ENCODE assay signal across 30 mouse cellular contexts in the genomic region with DNA sequence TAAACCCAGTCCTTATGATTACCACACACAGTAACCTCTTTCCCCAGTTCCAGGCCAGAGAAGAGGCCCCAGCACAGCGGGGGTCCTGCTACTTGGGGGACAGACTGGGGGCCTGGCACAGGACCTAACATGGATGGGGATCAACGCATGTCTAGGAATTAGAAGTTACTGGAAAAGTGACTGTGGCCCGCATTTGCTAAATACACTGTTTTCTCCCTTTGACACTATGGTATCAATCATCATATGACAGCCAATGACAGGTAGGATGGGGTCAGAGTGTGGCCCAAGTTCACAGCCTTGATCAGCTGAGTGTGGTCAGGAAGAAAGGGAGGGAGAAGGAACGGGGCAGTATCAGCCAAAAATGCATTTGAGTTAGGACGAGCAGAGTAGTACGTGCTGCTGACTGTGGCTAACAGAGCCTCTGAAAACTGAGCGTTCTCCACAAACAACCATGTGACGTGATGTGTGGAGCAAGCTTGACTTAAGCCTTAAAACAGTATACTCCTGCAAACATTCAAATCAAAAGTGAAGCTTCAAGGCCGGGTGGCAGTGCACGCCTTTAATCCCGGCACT. TPM values are rescaled to one million over a fixed set of nuclear protein-coding genes. Genes with fewer than 3 reads are reported as not detected.
DNase-seq lines count a peak whose midpoint lies in the region; ATAC-seq and TF ChIP-seq lines count a peak whose summit lies in the region.
"Had no signal": no experiment of that assay in that cellular context is flagged by ENCODE, and none has a peak within 500 bp of the region (broad histone marks: within the 10 kb centered on the region; RNA-seq: fewer than 3 reads in every experiment).

No protein-coding gene starts in this region.

- H3K4me1 ChIP-seq in hindbrain, embryonic 10.5 days (replicated peaks), result peaks cover 96% of the 10 kb centered on the region
- H3K4me1 ChIP-seq in hindbrain, postnatal 0 days (ENCODE audit: insufficient read depth, low read length), result peaks cover 6% of the 10 kb centered on the region; the same call in 1 of the 2 replicates
- H3K4me1 ChIP-seq in midbrain, embryonic 12.5 days, result peaks cover 44% of the 10 kb centered on the region
- no peaks in the 10 kb centered on the region for H3K4me1 ChIP-seq in midbrain, embryonic 16.5 days (ENCODE audit: control insufficient read depth, insufficient read depth, low read length)
- H3K4me1 ChIP-seq in hindbrain, embryonic 12.5 days, result peaks cover 57% of the 10 kb centered on the region
- H3K4me1 ChIP-seq: liver, embryonic 15.5 days had no signal

- 32% methylated on average over 11 of the region's 11 CpGs for WGBS in hindbrain, embryonic 10.5 days
- WGBS in hindbrain, postnatal 0 days, result 43% methylated on average over 11 of the region's 11 CpGs
- WGBS in midbrain, embryonic 12.5 days, result 23% methylated on average over 11 of the region's 11 CpGs
- 35% methylated on average over 11 of the region's 11 CpGs for WGBS in midbrain, embryonic 16.5 days
- 40% methylated on average over 11 of the region's 11 CpGs for WGBS in hindbrain, embryonic 12.5 days

- H3K4me3 ChIP-seq in hindbrain, embryonic 10.5 days, result peak overlapping the region; percentile 32
- no peak overlapping the region for H3K4me3 ChIP-seq in hindbrain, postnatal 0 days (ENCODE audit: low read length)
- no peak overlapping the region for H3K4me3 ChIP-seq in midbrain, embryonic 12.5 days
- no peak overlapping the region for H3K4me3 ChIP-seq in midbrain, embryonic 16.5 days (ENCODE audit: low read depth, low read length)
- no peak overlapping the region for H3K4me3 ChIP-seq in hindbrain, embryonic 12.5 days
- H3K4me3 ChIP-seq: heart, embryonic 13.5 days; kidney, embryonic 15.5 days; liver, embryonic 15.5 days; myocyte had no signal

- no peak for DNase-seq in hindbrain, embryonic 10.5 days (ENCODE audit: low spot score)
- no peak for DNase-seq in hindbrain, postnatal 0 days (ENCODE audit: low spot score)
- DNase-seq in urinary bladder, postnatal 36 days (ENCODE audit: low spot score in 2 of 2), result no peak
- no peak for DNase-seq in kidney, adult 11 months
- DNase-seq: adrenal gland, postnatal 25 days; cerebellum, adult 8-10 months; cerebellum, postnatal 36 days; embryo, embryonic 11 days; gastrocnemius, postnatal 14 days; heart, adult 11 months; heart, postnatal 14 days; kidney, postnatal 36 days; lung, postnatal 4 days; right cerebral cortex, postnatal 14 days; thymus, adult 2 months had no signal

- no peak for TF ChIP-seq CTCF in hindbrain, postnatal 0 days (IDR thresholded peaks at IDR 0.05; ENCODE audit: low read depth)

- no peaks in the 10 kb centered on the region for H3K9me3 ChIP-seq in hindbrain, embryonic 10.5 days
- H3K9me3 ChIP-seq in hindbrain, postnatal 0 days (ENCODE audit: low read length), result no peaks in the 10 kb centered on the region
- H3K9me3 ChIP-seq in midbrain, embryonic 12.5 days, result no peaks in the 10 kb centered on the region
- H3K9me3 ChIP-seq in midbrain, embryonic 16.5 days (replicated peaks; ENCODE audit: control insufficient read depth, low read length, poor library complexity, severe bottlenecking), result no peaks in the 10 kb centered on the region
- H3K9me3 ChIP-seq in hindbrain, embryonic 12.5 days (replicated peaks), result no peaks in the 10 kb centered on the region
- H3K9me3 ChIP-seq: heart, embryonic 13.5 days; kidney, embryonic 15.5 days; liver, embryonic 15.5 days had no signal

- no peak for ATAC-seq in hindbrain, postnatal 0 days
- ATAC-seq in midbrain, embryonic 12.5 days (ENCODE audit: low FRiP score, low read depth), result no peak
- no peak for ATAC-seq in midbrain, embryonic 16.5 days
- no peak for ATAC-seq in hindbrain, embryonic 12.5 days (ENCODE audit: low FRiP score)
- ATAC-seq: intestine, postnatal 0 days had no signal

- H3K27ac ChIP-seq in hindbrain, embryonic 10.5 days, result peak overlapping the region; percentile 88
- no peak overlapping the region for H3K27ac ChIP-seq in hindbrain, postnatal 0 days
- peak overlapping the region; percentile 64 for H3K27ac ChIP-seq in midbrain, embryonic 12.5 days (replicated peaks)
- no peak overlapping the region for H3K27ac ChIP-seq in midbrain, embryonic 16.5 days (ENCODE audit: low read length)
- H3K27ac ChIP-seq in hindbrain, embryonic 12.5 days, result peak overlapping the region; percentile 50
- H3K27ac ChIP-seq: heart, embryonic 13.5 days; kidney, embryonic 15.5 days; liver, embryonic 15.5 days; stomach, postnatal 0 days had no signal

- H3K9ac ChIP-seq in hindbrain, postnatal 0 days (replicated peaks; ENCODE audit: low read length), result no peak overlapping the region
- H3K9ac ChIP-seq in midbrain, embryonic 12.5 days (replicated peaks), result no peak overlapping the region
- no peak overlapping the region for H3K9ac ChIP-seq in midbrain, embryonic 16.5 days (ENCODE audit: low read depth, low read length)
- no peak overlapping the region for H3K9ac ChIP-seq in hindbrain, embryonic 12.5 days
- H3K9ac ChIP-seq: heart, embryonic 13.5 days; kidney, embryonic 15.5 days; liver, embryonic 15.5 days had no signal

- peaks cover 35% of the 10 kb centered on the region for H3K36me3 ChIP-seq in hindbrain, embryonic 10.5 days
- H3K36me3 ChIP-seq in hindbrain, postnatal 0 days (ENCODE audit: insufficient read depth, low read length), result no peaks in the 10 kb centered on the region
- no peaks in the 10 kb centered on the region for H3K36me3 ChIP-seq in midbrain, embryonic 12.5 days
- no peaks in the 10 kb centered on the region for H3K36me3 ChIP-seq in midbrain, embryonic 16.5 days (ENCODE audit: control insufficient read depth, insufficient read depth, low read length)
- peaks cover 3% of the 10 kb centered on the region; the same call in 1 of the 2 replicates for H3K36me3 ChIP-seq in hindbrain, embryonic 12.5 days
- H3K36me3 ChIP-seq: heart, embryonic 13.5 days; kidney, embryonic 15.5 days; liver, embryonic 15.5 days had no signal

- H3K27me3 ChIP-seq in hindbrain, embryonic 10.5 days (ENCODE audit: insufficient read depth, poor library complexity, severe bottlenecking), result peaks cover 15% of the 10 kb centered on the region
- H3K27me3 ChIP-seq in hindbrain, postnatal 0 days (ENCODE audit: insufficient read depth, low read length), result 0 out of 2 replicates have a peak, but pooled peaks cover 3% of the 10 kb centered on the region
- peaks cover 41% of the 10 kb centered on the region for H3K27me3 ChIP-seq in midbrain, embryonic 12.5 days
- peaks cover 3% of the 10 kb centered on the region for H3K27me3 ChIP-seq in midbrain, embryonic 16.5 days (ENCODE audit: control insufficient read depth, insufficient read depth, low read depth, low read length)
- H3K27me3 ChIP-seq in hindbrain, embryonic 12.5 days, result peaks cover 5% of the 10 kb centered on the region

- no peak overlapping the region for H3K4me2 ChIP-seq in hindbrain, postnatal 0 days (ENCODE audit: low read depth, low read length)
- peak overlapping the region; percentile 12 for H3K4me2 ChIP-seq in midbrain, embryonic 12.5 days (replicated peaks)
- H3K4me2 ChIP-seq in midbrain, embryonic 16.5 days (ENCODE audit: low read length), result no peak overlapping the region
- H3K4me2 ChIP-seq in hindbrain, embryonic 12.5 days (replicated peaks), result no peak overlapping the region
- H3K4me2 ChIP-seq: heart, embryonic 13.5 days; kidney, embryonic 15.5 days; liver, embryonic 15.5 days had no signal

RNA-seq across cellular contexts. Expression of gene Gm47841, which starts 13.2 kb away (rescaled TPM):
- not detected in 2 replicates for polyA plus RNA-seq in hindbrain, embryonic 10.5 days (2016; fragmentation: Nextera tagmentation; extraction: Ambion mirVana)
- not detected in 2 replicates for total RNA-seq in hindbrain, postnatal 0 days (2014; rRNA removed)
- polyA plus RNA-seq in hindbrain, postnatal 0 days (2015; fragmentation: Nextera tagmentation; extraction: Ambion mirVana), result not detected in 2 replicates
- polyA plus RNA-seq in midbrain, embryonic 12.5 days (2016; fragmentation: Nextera tagmentation; extraction: Ambion mirVana), result not detected in 2 replicates
- not detected in 2 replicates for polyA plus RNA-seq in midbrain, embryonic 16.5 days (2015; fragmentation: Nextera tagmentation; extraction: Ambion mirVana)
- polyA plus RNA-seq in hindbrain, embryonic 12.5 days (2016; fragmentation: Nextera tagmentation; extraction: Ambion mirVana), result not detected in 2 replicates
- total RNA-seq: adrenal gland, postnatal 25 days; ES-E14; gastrocnemius, postnatal 14 days; heart, postnatal 14 days; left cerebral cortex, postnatal 14 days; megakaryocyte-erythroid progenitor cell, adult 5-6 weeks had no signal
- polyA plus RNA-seq: brain, embryonic 14.5 days; heart, embryonic 13.5 days; intestine, postnatal 0 days; kidney, embryonic 15.5 days; liver, embryonic 15.5 days; lung, embryonic 16.5 days; myocyte; stomach, postnatal 0 days; thymus, adult 2 months had no signal

RNA-seq across cellular contexts. Expression of gene Fignl2, which starts 18.0 kb away (rescaled TPM):
- 1.4 TPM in 2 replicates for polyA plus RNA-seq in hindbrain, embryonic 10.5 days (2016; fragmentation: Nextera tagmentation; extraction: Ambion mirVana)
- 2.3 and 4.0 TPM in 2 replicates for total RNA-seq in hindbrain, postnatal 0 days (2014; rRNA removed)
- polyA plus RNA-seq in hindbrain, postnatal 0 days (2015; fragmentation: Nextera tagmentation; extraction: Ambion mirVana), result 0.10 and 0.11 TPM in 2 replicates
- 0.34 and 0.37 TPM in 2 replicates for polyA plus RNA-seq in midbrain, embryonic 12.5 days (2016; fragmentation: Nextera tagmentation; extraction: Ambion mirVana)
- 0.04 TPM in 1 of 2 replicates, not detected in the other for polyA plus RNA-seq in midbrain, embryonic 16.5 days (2015; fragmentation: Nextera tagmentation; extraction: Ambion mirVana)
- polyA plus RNA-seq in hindbrain, embryonic 12.5 days (2016; fragmentation: Nextera tagmentation; extraction: Ambion mirVana), result 0.41 and 0.44 TPM in 2 replicates
- total RNA-seq: megakaryocyte-erythroid progenitor cell, adult 5-6 weeks had no signal

RNA-seq across cellular contexts. Expression of gene Ankrd33, which starts 55.2 kb away (rescaled TPM):
- polyA plus RNA-seq in hindbrain, embryonic 10.5 days (2016; fragmentation: Nextera tagmentation; extraction: Ambion mirVana), result not detected in 2 replicates
- not detected in 2 replicates for total RNA-seq in hindbrain, postnatal 0 days (2014; rRNA removed)
- not detected in 2 replicates for polyA plus RNA-seq in hindbrain, postnatal 0 days (2015; fragmentation: Nextera tagmentation; extraction: Ambion mirVana)
- polyA plus RNA-seq in midbrain, embryonic 12.5 days (2016; fragmentation: Nextera tagmentation; extraction: Ambion mirVana), result not detected in 2 replicates
- polyA plus RNA-seq in midbrain, embryonic 16.5 days (2015; fragmentation: Nextera tagmentation; extraction: Ambion mirVana), result not detected in 2 replicates
- not detected in 2 replicates for polyA plus RNA-seq in hindbrain, embryonic 12.5 days (2016; fragmentation: Nextera tagmentation; extraction: Ambion mirVana)
- total RNA-seq: ES-E14; gastrocnemius, postnatal 14 days; heart, postnatal 14 days; megakaryocyte-erythroid progenitor cell, adult 5-6 weeks had no signal
- polyA plus RNA-seq: brain, embryonic 14.5 days; heart, embryonic 13.5 days; intestine, postnatal 0 days; kidney, embryonic 15.5 days; limb, embryonic 14.5 days; liver, embryonic 15.5 days; lung, embryonic 16.5 days; myocyte; stomach, postnatal 0 days; thymus, adult 2 months had no signal

Comparison
In these comparisons a context has a peak if more than half of its experiments do, and no peak if none do; other contexts are left out.
1. H3K27ac ChIP-seq: peak in hindbrain, embryonic 10.5 days (single experiment), midbrain, embryonic 12.5 days (single experiment) and hindbrain, embryonic 12.5 days (single experiment); none in hindbrain, postnatal 0 days (single experiment) and midbrain, embryonic 16.5 days (single experiment).